Mouse (Mus musculus) lung, adult 2 months (tissue): ENCODE results near the gene Gatad2a.

ENCODE experiments used
- CTCF ChIP-seq: fragments of 200-500 bp; IDR thresholded peaks from 2 replicates; pipeline ENCODE4 v1.5.1; 2011; ENCODE audit warnings: mild to moderate bottlenecking, low read length, control low read depth; ENCODE audit not compliant: insufficient read depth
- POLR2A ChIP-seq: fragments of 200-500 bp; IDR thresholded peaks from 2 replicates; pipeline ENCODE4 v1.6.1; 2011; ENCODE audit warnings: low read depth, mild to moderate bottlenecking, control low read depth, low read length, borderline replicate concordance; ENCODE audit errors: extremely low read depth

GRCm38 (mm10) chr8:69874654-69875053, 121.5 kb downstream of the Gatad2a start:
- TF ChIP-seq CTCF (no peak), POLR2A (no peak)
